Mouse (Mus musculus): ENCODE data around the gene Drd4. TPM values are rescaled to one million over a fixed set of nuclear protein-coding genes. Genes with fewer than 3 reads are reported as not detected.
A peak's percentile ranks its signal among the peaks of the same experiment; 100 is the strongest.

The Drd4 gene
- polyA plus RNA-seq, 1 experiment from 2014 or later: 0.90 TPM

- ATAC-seq (ENCODE audit: low read depth): no peak
Observed at GRCm38 (mm10) chr7:141281442-141281841, 10.4 kb upstream of the Drd4 start.

GRCm38 (mm10) chr7:141282756-141283155 is 9.1 kb upstream of the Drd4 start:
- ATAC-seq (ENCODE audit: low read depth): no peak
- H3K9ac ChIP-seq (replicated peaks; ENCODE audit: low read depth, low read length): no peak overlapping the region
- no peak overlapping the region for H3K4me3 ChIP-seq (ENCODE audit: low read depth, low read length)
- no peaks in the 10 kb centered on the region for H3K27me3 ChIP-seq (ENCODE audit: control insufficient read depth, insufficient read depth, low read length)
- no peaks in the 10 kb centered on the region for H3K9me3 ChIP-seq (ENCODE audit: control insufficient read depth, low read length)
- 85% methylated on average over 4 of the region's 4 CpGs for WGBS
- H3K4me1 ChIP-seq (ENCODE audit: control insufficient read depth, insufficient read depth, low read length): peaks cover 4% of the 10 kb centered on the region; the same call in 1 of the 2 replicates
- H3K36me3 ChIP-seq (ENCODE audit: control insufficient read depth, insufficient read depth, low read length): no peaks in the 10 kb centered on the region
- H3K27ac ChIP-seq (ENCODE audit: low read depth, low read length): no peak overlapping the region
- H3K4me2 ChIP-seq (ENCODE audit: low read depth, low read length): no peak overlapping the region

More at GRCm38 (mm10) chr7:141281442-141281841, 10.4 kb upstream of the Drd4 start:
- Histone ChIP-seq H3K4me2 (ENCODE audit: low read depth, low read length) (no peak overlapping the region), H3K27me3 (ENCODE audit: control insufficient read depth, insufficient read depth, low read length) (no peaks in the 10 kb centered on the region), H3K4me3 (ENCODE audit: low read depth, low read length) (no peak overlapping the region), H3K4me1 (ENCODE audit: control insufficient read depth, insufficient read depth, low read length) (peaks cover 4% of the 10 kb centered on the region; the same call in 1 of the 2 replicates), H3K9me3 (ENCODE audit: control insufficient read depth, low read length) (no peaks in the 10 kb centered on the region), H3K27ac (ENCODE audit: low read depth, low read length) (no peak overlapping the region), H3K36me3 (ENCODE audit: control insufficient read depth, insufficient read depth, low read length) (no peaks in the 10 kb centered on the region), H3K9ac (replicated peaks; ENCODE audit: low read depth, low read length) (no peak overlapping the region)
- 46% methylated on average over 6 of the region's 6 CpGs for WGBS

GRCm38 (mm10) chr7:141288042-141288441 is 3.8 kb upstream of the Drd4 start:
- Histone ChIP-seq H3K9me3 (ENCODE audit: control insufficient read depth, low read length) (no peaks in the 10 kb centered on the region), H3K27me3 (ENCODE audit: control insufficient read depth, insufficient read depth, low read length) (peaks cover 6% of the 10 kb centered on the region), H3K36me3 (ENCODE audit: control insufficient read depth, insufficient read depth, low read length) (no peaks in the 10 kb centered on the region), H3K27ac (ENCODE audit: low read depth, low read length) (no peak overlapping the region), H3K4me3 (ENCODE audit: low read depth, low read length) (no peak overlapping the region), H3K4me2 (ENCODE audit: low read depth, low read length) (no peak overlapping the region), H3K9ac (replicated peaks; ENCODE audit: low read depth, low read length) (no peak overlapping the region), H3K4me1 (ENCODE audit: control insufficient read depth, insufficient read depth, low read length) (no peaks in the 10 kb centered on the region)
- no peak for ATAC-seq (ENCODE audit: low read depth)
- WGBS: 87% methylated on average over 3 of the region's 3 CpGs

GRCm38 (mm10) chr7:141292583-141293388 is 980 bp downstream of the Drd4 start:
- Histone ChIP-seq H3K27me3 (ENCODE audit: control insufficient read depth, insufficient read depth, low read length) (peaks cover 34% of the 10 kb centered on the region), H3K9me3 (ENCODE audit: control insufficient read depth, low read length) (no peaks in the 10 kb centered on the region), H3K9ac (replicated peaks; ENCODE audit: low read depth, low read length) (peak overlapping the region; percentile 60; the same call in 1 of the 2 replicates), H3K36me3 (ENCODE audit: control insufficient read depth, insufficient read depth, low read length) (no peaks in the 10 kb centered on the region), H3K4me1 (ENCODE audit: control insufficient read depth, insufficient read depth, low read length) (peaks cover 8% of the 10 kb centered on the region; the same call in 1 of the 2 replicates), H3K4me3 (ENCODE audit: low read depth, low read length) (peak overlapping the region; percentile 45), H3K27ac (ENCODE audit: low read depth, low read length) (no peak overlapping the region), H3K4me2 (ENCODE audit: low read depth, low read length) (peak overlapping the region; percentile 73)
- ATAC-seq (ENCODE audit: low read depth): peak; percentile 26; the same call in 1 of the 2 replicates
- 30% methylated on average over 15 of the region's 15 CpGs for WGBS

GRCm38 (mm10) chr7:141293852-141294471 is 2.2 kb downstream of the Drd4 start:
- no peak for ATAC-seq (ENCODE audit: low read depth)

GRCm38 (mm10) chr7:141294479-141294878 is 2.7 kb downstream of the Drd4 start:
- Histone ChIP-seq H3K4me1 (ENCODE audit: control insufficient read depth, insufficient read depth, low read length) (peaks cover 8% of the 10 kb centered on the region; the same call in 1 of the 2 replicates), H3K27ac (ENCODE audit: low read depth, low read length) (no peak overlapping the region), H3K9me3 (ENCODE audit: control insufficient read depth, low read length) (no peaks in the 10 kb centered on the region), H3K27me3 (ENCODE audit: control insufficient read depth, insufficient read depth, low read length) (peaks cover 34% of the 10 kb centered on the region), H3K4me3 (ENCODE audit: low read depth, low read length) (no peak overlapping the region), H3K36me3 (ENCODE audit: control insufficient read depth, insufficient read depth, low read length) (0 out of 2 replicates have a peak, but pooled peaks cover 7% of the 10 kb centered on the region), H3K9ac (replicated peaks; ENCODE audit: low read depth, low read length) (no peak overlapping the region), H3K4me2 (ENCODE audit: low read depth, low read length) (peak overlapping the region; percentile 53)
- WGBS: 5% methylated on average over 22 of the region's 22 CpGs
- ATAC-seq (ENCODE audit: low read depth): no peak

More at GRCm38 (mm10) chr7:141293852-141294471, 2.2 kb downstream of the Drd4 start:
- Histone ChIP-seq H3K4me2 (ENCODE audit: low read depth, low read length) (peak overlapping the region; percentile 53), H3K4me1 (ENCODE audit: control insufficient read depth, insufficient read depth, low read length) (peaks cover 8% of the 10 kb centered on the region; the same call in 1 of the 2 replicates), H3K9ac (replicated peaks; ENCODE audit: low read depth, low read length) (peak overlapping the region; percentile 51; the same call in 1 of the 2 replicates), H3K9me3 (ENCODE audit: control insufficient read depth, low read length) (no peaks in the 10 kb centered on the region), H3K4me3 (ENCODE audit: low read depth, low read length) (peak overlapping the region; percentile 28), H3K27ac (ENCODE audit: low read depth, low read length) (no peak overlapping the region), H3K27me3 (ENCODE audit: control insufficient read depth, insufficient read depth, low read length) (peaks cover 34% of the 10 kb centered on the region), H3K36me3 (ENCODE audit: control insufficient read depth, insufficient read depth, low read length) (0 out of 2 replicates have a peak, but pooled peaks cover 3% of the 10 kb centered on the region)
- WGBS: under 1% methylated on average over 51 of the region's 53 CpGs

GRCm38 (mm10) chr7:141297926-141298650 is 6.3 kb downstream of the Drd4 start:
- 80% methylated on average over 3 of the region's 3 CpGs for WGBS
- no peaks in the 10 kb centered on the region for H3K9me3 ChIP-seq (ENCODE audit: control insufficient read depth, low read length)
- H3K27ac ChIP-seq (ENCODE audit: low read depth, low read length): no peak overlapping the region
- no peak overlapping the region for H3K4me2 ChIP-seq (ENCODE audit: low read depth, low read length)
- peaks cover 8% of the 10 kb centered on the region; the same call in 1 of the 2 replicates for H3K4me1 ChIP-seq (ENCODE audit: control insufficient read depth, insufficient read depth, low read length)
- H3K9ac ChIP-seq (replicated peaks; ENCODE audit: low read depth, low read length): no peak overlapping the region
- H3K4me3 ChIP-seq (ENCODE audit: low read depth, low read length): no peak overlapping the region
- ATAC-seq (ENCODE audit: low read depth): no peak
- peaks cover 27% of the 10 kb centered on the region for H3K27me3 ChIP-seq (ENCODE audit: control insufficient read depth, insufficient read depth, low read length)
- peaks cover 35% of the 10 kb centered on the region for H3K36me3 ChIP-seq (ENCODE audit: control insufficient read depth, insufficient read depth, low read length)

- Histone ChIP-seq H3K4me1 (ENCODE audit: control insufficient read depth, insufficient read depth, low read length) (peaks cover 3% of the 10 kb centered on the region; the same call in 1 of the 2 replicates), H3K4me3 (ENCODE audit: low read depth, low read length) (no peak overlapping the region), H3K4me2 (ENCODE audit: low read depth, low read length) (no peak overlapping the region), H3K27me3 (ENCODE audit: control insufficient read depth, insufficient read depth, low read length) (peaks cover 17% of the 10 kb centered on the region), H3K9me3 (ENCODE audit: control insufficient read depth, low read length) (no peaks in the 10 kb centered on the region), H3K9ac (replicated peaks; ENCODE audit: low read depth, low read length) (no peak overlapping the region), H3K36me3 (ENCODE audit: control insufficient read depth, insufficient read depth, low read length) (peaks cover 36% of the 10 kb centered on the region), H3K27ac (ENCODE audit: low read depth, low read length) (no peak overlapping the region)
- no peak for ATAC-seq (ENCODE audit: low read depth)
- 97% methylated on average over 8 of the region's 8 CpGs for WGBS
Observed at GRCm38 (mm10) chr7:141299175-141299574, 7.4 kb downstream of the Drd4 start.

Data from neural tube, embryonic 14.5 days (tissue).